Mouse (Mus musculus) sigmoid colon, adult 10 weeks (tissue): ENCODE measurements around the gene F7. TPM values are rescaled to one million over a fixed set of nuclear protein-coding genes. Genes with fewer than 3 reads are reported as not detected.

Experiments
- polyA plus RNA-seq: library from polyadenylated mRNA; stranded (reverse); fragments of 350-450 nt; fragmentation: Illumina TruSeq; extraction: RNeasy Lipid Tissue Mini Kit (QIAGEN cat#74804); gene quantifications from one replicate; pipeline ENCODE4 v1.2.3, GENCODE M21; 2014; ENCODE audit warnings: low read depth, low replicate concordance

F7 gene
- not detected for polyA plus RNA-seq

GRCm38 (mm10) chr8:13025487-13026224 is at the start of gene F7:
TSS of gene F7 (plus strand) at chr8:13026034.

GRCm38 (mm10) chr8:13037015-13037414 is 11.2 kb downstream of the F7 start, which contains the start of gene F10:
TSS of gene F10 (plus strand) at chr8:13037308.

GRCm38 (mm10) chr8:13060441-13061150 is 34.8 kb downstream of the F7 start, which contains the start of gene Proz:
TSS of gene Proz (plus strand) at chr8:13060914.

Other genes with a start within 250 kb of the F7 start
- gene Mcf2l, start 152.2 kb upstream of the F7 start, polyA plus RNA-seq = 35.6 TPM
- 0.63 TPM for gene F10, start 11.3 kb downstream of the F7 start, polyA plus RNA-seq
- gene Proz, start 34.9 kb downstream of the F7 start, polyA plus RNA-seq = 0.79 TPM
- gene Pcid2, start 79.4 kb downstream of the F7 start, polyA plus RNA-seq = 7.7 TPM
- 84.7 TPM for gene Cul4a, start 79.6 kb downstream of the F7 start, polyA plus RNA-seq
- gene Lamp1, start 133.1 kb downstream of the F7 start, polyA plus RNA-seq = 438 TPM
- 69.4 TPM for gene Grtp1, start 174.6 kb downstream of the F7 start, polyA plus RNA-seq
- gene Adprhl1, start 228.1 kb downstream of the F7 start, polyA plus RNA-seq = not detected